Mouse (Mus musculus) lung, postnatal 36 days (tissue): Measurements from ENCODE around the gene Ahdc1.
"Not testable (repeated sequence)": the region's sequence is repeated elsewhere in the genome, so short reads cannot be mapped to it uniquely, and the experiment has no call there.

ENCODE experiments used
- DNase-seq: peaks from one replicate; pipeline ENCODE4 v3.0.0; 2022; ENCODE audit warnings: mixed read lengths

The Ahdc1 gene

GRCm38 (mm10) chr4:132997469-132998237, 13.4 kb upstream of the Ahdc1 start:
- no peak for DNase-seq

- DNase-seq: peak; percentile 44
Measured at GRCm38 (mm10) chr4:133002896-133003295, 8.2 kb upstream of the Ahdc1 start.

- DNase-seq: no peak
Measured at GRCm38 (mm10) chr4:133003316-133004018, 7.6 kb upstream of the Ahdc1 start.

- DNase-seq: peak; percentile 88
Measured at GRCm38 (mm10) chr4:133005233-133005632, 5.8 kb upstream of the Ahdc1 start.

GRCm38 (mm10) chr4:133005885-133006451, 5.1 kb upstream of the Ahdc1 start:
- not testable (repeated sequence) for DNase-seq

GRCm38 (mm10) chr4:133007513-133008380, 3.3 kb upstream of the Ahdc1 start:
- no peak for DNase-seq

GRCm38 (mm10) chr4:133009131-133009530, 1.9 kb upstream of the Ahdc1 start:
- peak; percentile 63 for DNase-seq

GRCm38 (mm10) chr4:133009676-133010075, 1.4 kb upstream of the Ahdc1 start:
- no peak for DNase-seq

- DNase-seq: no peak
Measured at GRCm38 (mm10) chr4:133010611-133011010, 449 bp upstream of the Ahdc1 start.

- DNase-seq: peak; percentile 56
Measured at GRCm38 (mm10) chr4:133011821-133012775, 1.0 kb downstream of the Ahdc1 start.

GRCm38 (mm10) chr4:133012776-133013265, 1.8 kb downstream of the Ahdc1 start:
- DNase-seq: no peak

- DNase-seq: no peak
Measured at GRCm38 (mm10) chr4:133013266-133013891, 2.3 kb downstream of the Ahdc1 start.

- no peak for DNase-seq
Measured at GRCm38 (mm10) chr4:133014088-133014487, 3.0 kb downstream of the Ahdc1 start.

GRCm38 (mm10) chr4:133014896-133015709, 4.0 kb downstream of the Ahdc1 start:
- no peak for DNase-seq

GRCm38 (mm10) chr4:133015710-133016651, 4.9 kb downstream of the Ahdc1 start:
- DNase-seq: no peak

- DNase-seq: no peak
Measured at GRCm38 (mm10) chr4:133016677-133017415, 5.8 kb downstream of the Ahdc1 start.

- DNase-seq: no peak
Measured at GRCm38 (mm10) chr4:133017597-133018262, 6.7 kb downstream of the Ahdc1 start.
